Mouse (Mus musculus) liver, adult (tissue): Measurements from ENCODE around the gene Rtf2.
A peak's percentile ranks its signal among the peaks of the same experiment; 100 is the strongest.

ENCODE experiments used
- GATA4 ChIP-seq: IDR thresholded peaks from 2 replicates; pipeline ENCODE4 v1.6.1; 2014; ENCODE audit warnings: mild to moderate bottlenecking, low read length; ENCODE audit not compliant: insufficient replicate concordance

Gene Rtf2

GRCm38 (mm10) chr2:172439843-172440639 lies at the start of gene Rtf2:
Rtf2 (plus strand) TSS chr2:172440556.
- peak; percentile 63; the same call in 1 of the 2 replicates for TF ChIP-seq GATA4

GRCm38 (mm10) chr2:172392041-172392521 lies 48.3 kb upstream of the Rtf2 start:
- no peak for TF ChIP-seq GATA4

GRCm38 (mm10) chr2:172393391-172394051 lies 46.8 kb upstream of the Rtf2 start, which contains the start of gene Cass4:
Cass4 (plus strand) TSS chr2:172393794.
- no peak for TF ChIP-seq GATA4

- no peak for TF ChIP-seq GATA4
Observed at GRCm38 (mm10) chr2:172394052-172394392, 46.3 kb upstream of the Rtf2 start.

GRCm38 (mm10) chr2:172394671-172395070 lies 45.7 kb upstream of the Rtf2 start:
- TF ChIP-seq GATA4: no peak

- TF ChIP-seq GATA4: no peak
Observed at GRCm38 (mm10) chr2:172395961-172396360, 44.4 kb upstream of the Rtf2 start.

GRCm38 (mm10) chr2:172399901-172400300 lies 40.5 kb upstream of the Rtf2 start:
- no peak for TF ChIP-seq GATA4

- TF ChIP-seq GATA4: no peak
Observed at GRCm38 (mm10) chr2:172401116-172401825, 39.1 kb upstream of the Rtf2 start.

GRCm38 (mm10) chr2:172404239-172404638 lies 36.1 kb upstream of the Rtf2 start:
- no peak for TF ChIP-seq GATA4

- no peak for TF ChIP-seq GATA4
Observed at GRCm38 (mm10) chr2:172405011-172405410, 35.3 kb upstream of the Rtf2 start.

GRCm38 (mm10) chr2:172406173-172406572 lies 34.2 kb upstream of the Rtf2 start:
- TF ChIP-seq GATA4: no peak

GRCm38 (mm10) chr2:172407499-172407898 lies 32.9 kb upstream of the Rtf2 start:
- TF ChIP-seq GATA4: no peak

GRCm38 (mm10) chr2:172410686-172411085 lies 29.7 kb upstream of the Rtf2 start:
- no peak for TF ChIP-seq GATA4

GRCm38 (mm10) chr2:172411091-172411490 lies 29.3 kb upstream of the Rtf2 start:
- TF ChIP-seq GATA4: no peak

GRCm38 (mm10) chr2:172412454-172412853 lies 27.9 kb upstream of the Rtf2 start:
- no peak for TF ChIP-seq GATA4

- no peak for TF ChIP-seq GATA4
Observed at GRCm38 (mm10) chr2:172413273-172413672, 27.1 kb upstream of the Rtf2 start.

- no peak for TF ChIP-seq GATA4
Observed at GRCm38 (mm10) chr2:172413894-172414293, 26.5 kb upstream of the Rtf2 start.
